Mouse (Mus musculus): ENCODE data around the gene 1500011B03Rik.

Gene 1500011B03Rik

DNA sequence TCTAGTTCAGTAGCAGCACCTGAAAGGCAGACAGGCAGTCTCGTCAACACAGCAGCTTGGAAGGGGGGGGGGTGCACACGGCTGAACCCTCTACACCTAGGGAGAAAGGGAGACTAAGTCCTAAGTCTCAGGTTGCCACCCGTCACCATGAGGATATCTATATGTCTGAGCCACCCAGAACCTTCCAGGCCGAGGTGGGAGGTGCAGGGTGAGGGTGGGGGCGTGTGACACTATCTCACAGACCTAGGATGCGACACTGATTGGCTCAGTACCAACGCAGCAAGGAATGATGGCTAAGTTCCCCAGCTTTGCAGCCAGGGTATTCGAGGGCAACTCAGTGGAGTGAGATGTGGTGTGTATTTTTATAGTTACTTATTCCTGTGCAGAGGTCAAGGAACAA, 14.9 kb downstream of the 1500011B03Rik start:
- DNase-seq = no peak

DNA sequence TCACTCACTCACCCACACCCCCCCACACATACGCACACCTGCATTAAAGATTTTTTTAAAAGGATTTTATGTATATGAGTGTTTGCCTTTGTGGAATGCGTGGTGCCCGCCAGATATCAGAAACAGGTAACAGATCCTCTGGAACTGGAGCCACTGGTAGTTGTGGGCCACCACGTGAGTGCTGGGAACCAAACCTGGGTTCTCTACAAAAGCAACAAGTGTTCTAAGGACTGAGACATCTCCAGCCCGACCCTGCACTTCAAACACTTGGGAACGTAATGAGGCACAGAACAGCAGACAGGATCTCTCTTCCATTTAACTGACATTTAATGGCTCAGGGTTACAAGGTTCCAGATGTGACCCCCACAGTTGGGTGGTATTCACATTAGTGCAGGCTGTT, 15.4 kb downstream of the 1500011B03Rik start:
- DNase-seq = no peak

DNA sequence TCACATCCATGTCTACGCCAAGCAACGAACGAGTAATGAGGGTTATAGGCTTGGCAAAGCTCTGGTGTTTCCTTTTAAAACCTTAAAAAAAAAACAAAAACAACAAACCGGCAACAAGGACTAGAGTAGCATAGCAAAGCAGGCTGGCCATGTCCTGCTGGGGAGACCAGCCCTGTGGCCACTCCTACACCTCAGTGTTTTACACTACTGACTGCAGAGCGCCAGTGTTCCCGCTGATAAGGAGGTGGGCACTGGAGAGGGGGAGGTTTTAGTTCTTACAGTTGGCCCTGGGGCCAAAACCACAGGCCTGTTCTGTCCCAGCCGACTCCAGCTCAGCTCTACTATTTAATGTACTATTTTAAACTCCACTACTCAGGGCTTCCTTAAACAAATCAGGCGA, 15.8 kb downstream of the 1500011B03Rik start:
- no peak for DNase-seq

DNA sequence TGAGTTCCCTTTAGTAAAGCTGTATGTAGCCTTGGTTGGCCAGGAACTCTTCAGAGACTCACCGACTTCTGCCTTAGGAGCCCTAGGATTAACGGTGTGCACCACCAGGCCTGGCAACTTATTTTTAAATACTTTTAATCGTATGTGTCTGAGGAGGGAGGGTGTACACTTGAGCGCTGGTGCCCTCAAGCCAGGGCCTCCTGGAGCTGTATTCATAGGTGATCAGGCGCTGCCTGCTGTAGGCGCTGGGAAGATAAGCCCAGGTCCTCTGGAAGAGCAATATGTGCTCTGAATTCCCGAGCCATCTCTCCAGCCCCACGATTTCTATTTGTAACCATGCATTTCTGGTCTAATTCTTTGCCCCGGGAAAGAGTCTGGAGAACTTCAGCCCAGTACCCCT, 16.2 kb downstream of the 1500011B03Rik start:
- no peak for DNase-seq

DNA sequence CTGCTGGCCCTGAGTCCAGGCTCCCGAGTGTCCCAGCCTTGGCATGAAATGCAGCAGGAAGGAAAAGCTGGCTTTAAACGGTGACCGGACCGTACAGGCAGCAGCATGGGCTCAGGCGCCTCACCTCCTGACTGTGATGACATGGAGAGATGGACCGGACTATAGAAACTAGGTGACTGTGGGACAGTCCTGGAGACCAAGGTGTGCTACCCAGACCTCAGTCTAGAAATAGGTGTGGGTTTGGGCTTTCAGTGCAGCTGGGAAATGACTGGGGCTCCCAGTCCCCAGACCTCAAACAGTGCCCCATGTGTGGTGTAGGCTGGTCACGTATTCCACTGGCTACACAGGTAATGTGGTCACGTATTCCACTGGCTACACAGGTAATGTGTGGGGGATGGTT, 16.6 kb downstream of the 1500011B03Rik start:
- no peak for DNase-seq

DNA sequence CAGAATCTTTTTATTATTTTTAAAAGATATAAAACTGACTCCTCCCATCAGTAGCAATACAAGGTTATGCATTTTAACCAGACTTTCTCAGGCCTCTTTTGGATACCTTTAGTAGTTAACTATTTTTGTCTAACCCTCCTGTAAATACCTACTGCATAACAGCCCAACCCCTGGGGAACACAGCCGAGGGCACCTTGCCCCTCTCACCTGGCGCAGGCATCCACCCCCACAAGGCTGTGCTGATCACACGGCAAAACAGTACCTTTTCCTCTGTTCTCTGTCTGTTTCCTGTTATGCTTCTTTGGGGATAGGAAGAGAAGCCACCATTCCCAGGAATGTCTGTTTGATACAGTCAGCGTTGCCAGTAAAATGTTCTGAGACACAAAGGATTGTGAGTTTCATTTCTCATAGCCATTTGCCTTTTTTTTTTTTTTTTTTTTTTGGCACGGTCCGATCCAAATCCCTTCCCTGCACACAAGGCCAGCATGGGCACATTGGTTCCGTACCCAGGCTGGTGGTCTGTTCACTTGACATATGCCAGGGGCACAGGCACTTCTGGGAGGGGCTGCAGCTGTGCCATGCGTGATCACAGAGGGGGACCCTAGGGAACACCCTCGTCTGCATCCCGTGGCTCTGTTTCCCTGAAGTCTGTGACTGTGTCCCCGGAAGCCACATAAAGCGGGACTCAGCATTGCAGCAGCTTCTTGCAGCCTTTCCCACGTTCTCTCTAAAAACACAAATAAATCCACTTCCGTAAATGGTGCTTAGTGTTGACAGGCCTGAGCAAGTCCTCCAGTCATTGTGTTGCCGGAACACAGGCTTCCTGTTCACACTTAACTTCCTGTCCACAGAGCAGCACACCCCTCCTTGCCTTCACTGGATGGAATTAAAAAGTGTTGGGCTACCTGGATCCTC, 17.6 kb downstream of the 1500011B03Rik start:
- DNase-seq = peak; percentile 58 to 61

DNA sequence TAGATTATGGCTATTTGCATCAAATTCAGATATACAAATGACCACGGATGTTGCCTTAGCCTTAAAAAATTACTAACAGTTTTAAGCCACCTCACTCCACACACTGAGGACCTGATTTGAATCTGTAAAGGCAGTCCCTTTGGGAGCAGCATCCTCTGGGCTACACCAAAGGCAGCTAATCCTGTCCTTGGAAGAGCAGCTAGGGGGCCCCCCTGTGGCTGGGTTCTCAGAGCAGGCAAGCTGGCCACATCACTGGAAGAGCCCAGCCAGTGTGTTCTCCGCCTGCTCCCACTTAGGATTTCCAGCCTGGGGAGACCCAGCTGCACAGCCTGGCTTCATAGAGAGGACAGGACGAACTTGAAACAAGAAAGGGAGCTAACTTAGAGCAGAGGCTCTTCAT, 18.3 kb downstream of the 1500011B03Rik start:
- DNase-seq = peak in 1 of 2 experiments; percentile 13

DNA sequence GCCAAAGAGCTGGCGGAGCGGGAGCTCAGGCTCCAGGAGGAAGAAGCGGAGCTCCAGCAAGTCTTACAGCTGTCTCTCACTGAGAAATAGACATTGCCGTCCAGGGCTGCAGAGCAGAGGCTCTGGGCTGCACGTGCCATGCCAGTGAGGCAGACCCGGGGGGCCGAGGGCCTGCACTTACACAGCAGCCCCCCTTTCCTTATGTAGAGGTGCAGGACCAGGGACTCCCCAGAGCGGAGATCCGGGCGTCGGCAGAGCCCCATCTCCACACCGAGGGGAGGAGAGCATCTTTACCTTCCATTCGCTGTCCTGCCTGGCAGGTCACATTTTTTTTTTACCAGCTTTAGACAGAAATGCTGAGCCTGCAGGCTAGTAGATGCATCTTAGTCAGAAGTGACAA, 18.9 kb downstream of the 1500011B03Rik start:
- DNase-seq = no peak

DNA sequence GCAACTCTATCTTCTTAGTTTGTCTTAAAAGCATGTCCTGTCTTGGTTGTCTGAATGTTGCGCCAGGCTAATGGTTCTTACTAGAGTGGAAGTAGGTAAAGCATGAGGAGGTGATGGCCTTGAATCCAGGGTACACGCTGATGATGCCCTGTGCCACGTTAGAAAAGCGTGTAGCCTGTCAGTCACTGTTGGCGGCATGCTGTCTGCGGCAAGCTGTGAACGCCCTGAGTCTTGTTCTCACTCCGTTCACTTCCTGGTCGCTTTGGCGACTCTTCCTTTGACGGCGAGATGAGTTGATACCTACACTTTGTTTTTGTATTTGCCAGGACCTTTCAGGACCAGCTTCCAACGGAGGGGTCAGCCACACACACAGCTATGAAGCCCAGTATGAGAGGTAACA, 20.0 kb downstream of the 1500011B03Rik start:
- no peak for DNase-seq

DNA sequence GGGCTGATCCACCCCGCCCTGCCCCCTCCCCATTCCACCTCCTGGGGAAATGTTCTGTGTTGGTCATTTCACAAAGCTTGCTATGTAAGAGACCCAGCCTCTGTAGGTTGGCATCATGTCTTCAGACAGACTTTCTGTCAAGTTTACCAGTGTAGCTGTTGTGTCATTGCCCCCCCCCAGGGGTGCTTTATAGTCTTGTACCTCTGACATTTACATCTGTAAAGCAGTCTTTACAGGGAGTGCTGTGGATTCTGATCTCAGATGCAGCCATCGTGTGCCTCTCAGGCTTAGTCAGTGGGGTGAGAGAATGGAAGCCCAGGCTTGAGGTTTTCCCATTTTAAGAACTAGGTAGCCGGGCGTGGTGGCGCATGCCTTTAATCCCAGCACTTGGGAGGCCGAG, 21.4 kb downstream of the 1500011B03Rik start:
- no peak for DNase-seq

DNA sequence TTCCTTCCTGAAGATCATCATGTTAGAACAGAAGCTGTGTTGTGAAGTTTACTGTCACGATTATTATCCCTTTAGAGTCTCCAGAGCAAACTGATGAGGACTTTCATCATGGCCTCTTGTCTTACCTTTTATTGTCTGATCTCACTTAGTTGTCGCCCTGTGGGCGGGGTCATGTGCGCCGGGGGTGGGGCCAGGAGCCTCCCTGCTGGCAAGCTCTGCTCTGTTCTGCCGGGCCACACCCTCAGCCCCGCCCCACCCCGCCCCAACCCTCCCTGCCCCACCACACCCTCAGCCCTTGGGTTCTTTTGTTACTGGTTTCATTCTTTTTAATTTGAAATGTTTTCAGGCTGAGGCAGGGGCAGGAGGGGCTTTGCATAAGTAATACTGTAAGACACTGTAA, 22.2 kb downstream of the 1500011B03Rik start:
- DNase-seq = peak; percentile 40 to 45

DNA sequence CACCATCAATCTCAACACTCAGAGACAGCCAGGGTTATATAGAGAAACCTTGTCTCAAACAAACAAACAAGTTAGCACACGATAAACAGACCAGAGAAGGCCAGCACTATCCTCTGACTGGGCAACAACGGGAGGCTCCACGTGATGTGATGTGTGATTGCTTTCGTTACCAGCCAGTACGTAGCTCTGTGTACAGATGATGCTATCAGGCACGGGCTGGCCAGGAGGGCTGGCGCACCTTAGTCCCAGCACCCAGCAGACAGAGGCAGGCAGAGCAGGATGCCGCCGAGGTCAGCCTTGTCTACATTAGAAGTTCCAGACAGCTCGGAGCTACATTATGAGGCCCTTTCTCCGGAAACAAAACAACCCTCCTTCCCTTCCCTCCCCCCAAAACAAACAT, 23.4 kb downstream of the 1500011B03Rik start:
- no peak for DNase-seq

DNA sequence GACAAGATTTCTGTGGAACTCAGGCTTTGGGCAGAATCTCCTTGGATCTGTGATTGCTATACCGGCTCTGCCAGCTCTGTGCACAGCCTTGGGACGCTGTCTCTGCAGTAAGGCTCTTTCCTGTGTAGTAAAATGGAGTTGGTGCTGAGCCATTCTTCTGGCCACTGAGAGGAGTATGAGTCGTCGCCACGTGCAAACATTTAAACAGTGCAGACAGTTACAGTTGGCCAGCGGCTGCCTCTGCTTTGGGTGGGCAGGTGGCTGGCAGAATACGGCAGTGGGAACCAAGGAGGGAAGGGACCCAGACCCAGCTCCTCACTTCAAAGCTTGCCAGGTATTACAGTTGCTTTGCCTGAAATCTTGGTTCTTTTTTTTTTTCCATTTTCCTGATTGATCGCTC, 26.0 kb downstream of the 1500011B03Rik start:
- no peak for DNase-seq

DNA sequence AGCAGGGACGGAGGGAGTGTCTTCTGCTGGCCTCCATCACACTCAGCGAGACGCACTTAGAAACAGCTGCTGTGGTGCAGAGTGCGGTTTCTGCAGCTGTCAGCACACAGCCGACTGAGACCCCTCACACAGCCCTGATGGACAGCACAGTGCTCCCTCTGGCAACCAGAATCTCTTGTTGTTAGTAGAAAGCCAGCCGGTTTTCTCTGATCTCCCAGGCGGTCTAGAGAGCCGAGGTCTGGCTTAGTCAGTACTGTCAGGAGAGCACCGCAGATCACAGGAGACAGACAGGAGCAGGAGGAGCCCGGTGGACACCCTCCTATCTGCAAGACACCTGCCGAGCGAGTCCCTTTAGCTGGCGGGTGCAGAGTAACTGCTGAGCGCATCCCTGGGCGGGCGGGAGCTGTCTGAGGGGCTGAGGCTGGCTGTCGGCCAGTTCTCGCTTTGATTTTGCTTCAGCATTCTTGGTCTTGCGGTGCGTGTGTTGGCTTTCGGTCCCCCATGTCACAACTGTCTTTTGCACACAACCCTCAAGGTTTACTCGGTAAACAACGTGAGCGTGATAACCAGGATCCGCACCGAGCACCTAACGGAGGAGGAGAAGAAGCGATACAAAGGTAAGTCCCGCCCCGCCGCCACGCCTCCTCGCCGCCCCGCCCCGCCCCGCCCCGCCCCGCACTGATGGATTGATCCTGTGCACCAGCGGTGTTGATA, 26.8 kb downstream of the 1500011B03Rik start:
- DNase-seq = no peak

DNA sequence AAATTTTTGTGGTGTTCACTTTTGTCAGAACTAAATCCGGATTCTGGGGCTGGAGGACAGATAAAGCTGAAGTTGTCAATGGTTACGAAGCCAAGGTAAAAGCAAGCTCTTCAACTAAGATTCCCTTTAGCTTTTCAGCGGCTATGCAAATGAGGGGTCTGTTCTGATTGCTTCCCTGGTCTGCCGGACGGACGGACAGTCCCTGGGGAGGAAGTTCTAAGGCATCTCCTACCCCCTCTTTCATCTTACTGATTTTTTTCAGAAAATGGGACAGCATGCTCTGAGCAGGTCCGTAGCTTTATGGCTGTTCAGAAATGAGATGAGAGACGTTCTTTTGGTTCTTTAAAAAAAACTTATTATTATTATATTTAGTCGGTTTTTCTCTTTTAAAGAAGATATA, 27.6 kb downstream of the 1500011B03Rik start:
- no peak for DNase-seq

DNA sequence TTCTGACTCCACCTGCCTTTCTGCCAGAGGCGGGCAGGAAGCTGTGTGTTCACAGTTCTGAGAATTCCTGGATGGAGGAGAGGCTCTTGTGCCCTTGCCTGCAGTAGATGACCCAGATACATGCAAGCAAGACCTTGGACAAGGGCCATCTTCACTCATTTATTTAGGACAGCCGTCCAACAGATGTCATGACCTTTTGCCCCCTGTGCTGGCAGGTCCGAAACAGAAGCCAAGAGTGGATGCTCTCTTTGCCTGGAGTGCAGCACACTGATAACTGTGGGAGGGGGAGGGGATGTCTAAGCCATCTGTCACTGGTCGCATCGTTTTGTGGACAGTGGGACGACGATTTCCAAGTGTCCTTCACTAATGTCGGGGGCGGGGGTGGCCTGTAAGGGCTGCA, 28.0 kb downstream of the 1500011B03Rik start:
- no peak for DNase-seq

DNA sequence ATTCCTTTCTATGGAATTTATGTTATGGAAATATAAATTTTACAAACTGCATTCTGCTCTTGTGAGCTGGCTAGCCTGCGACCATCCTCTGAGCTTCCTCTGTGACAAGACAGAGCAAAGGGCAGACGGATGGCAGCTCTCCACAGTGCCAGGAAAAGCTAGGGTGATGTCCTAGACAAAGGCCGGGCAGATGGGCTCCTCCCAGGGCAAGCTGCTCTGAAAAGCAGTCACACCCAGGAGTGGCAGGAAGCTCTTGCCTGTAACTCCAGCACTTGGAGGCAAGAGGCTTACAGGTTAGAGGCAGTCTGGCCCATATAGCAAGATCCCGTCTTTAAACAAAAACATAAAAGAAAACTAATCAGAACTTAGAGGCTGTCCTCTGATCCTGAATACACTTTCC, 28.7 kb downstream of the 1500011B03Rik start:
- DNase-seq = no peak

DNA sequence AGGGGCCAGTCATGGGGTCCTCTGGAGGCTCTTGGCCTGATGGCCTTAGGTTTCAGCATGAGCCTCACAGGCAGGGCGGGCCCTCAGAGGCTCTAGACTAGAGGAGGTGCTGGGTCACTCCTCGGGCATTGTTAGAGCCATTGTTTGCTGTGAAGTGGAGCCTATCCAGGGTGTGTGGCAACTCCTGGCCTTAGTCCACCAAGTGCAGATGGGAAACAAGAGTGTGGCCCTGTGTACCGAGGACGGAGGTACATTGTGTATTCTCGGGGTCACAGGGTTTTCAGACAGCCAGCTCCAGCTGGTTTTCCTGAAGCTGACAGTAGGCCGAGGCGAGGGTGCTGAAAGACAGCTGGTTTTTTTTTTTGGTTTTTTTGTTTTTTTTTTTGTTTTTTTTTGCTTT, 30.0 kb downstream of the 1500011B03Rik start:
- DNase-seq = no peak

DNA sequence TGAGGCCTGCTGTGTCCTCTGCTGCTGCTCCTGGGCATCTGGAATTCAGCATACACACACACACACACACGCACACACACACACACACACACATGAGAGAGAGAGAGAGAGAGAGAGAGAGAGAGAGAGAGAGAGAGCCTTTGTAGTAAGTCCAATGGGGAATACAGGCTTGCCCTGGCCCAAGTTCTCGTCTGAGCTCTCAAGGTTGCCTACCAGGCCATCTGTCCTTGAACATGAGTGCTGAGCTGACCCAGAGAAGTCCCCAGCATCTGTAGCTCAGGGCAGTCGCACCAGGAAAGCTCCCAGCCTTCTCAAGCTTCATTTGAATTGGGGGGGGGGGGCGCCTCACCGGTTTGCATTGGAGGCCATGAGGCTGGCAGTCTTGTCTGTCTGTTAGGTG, 38.1 kb downstream of the 1500011B03Rik start:
- no peak for DNase-seq

DNA sequence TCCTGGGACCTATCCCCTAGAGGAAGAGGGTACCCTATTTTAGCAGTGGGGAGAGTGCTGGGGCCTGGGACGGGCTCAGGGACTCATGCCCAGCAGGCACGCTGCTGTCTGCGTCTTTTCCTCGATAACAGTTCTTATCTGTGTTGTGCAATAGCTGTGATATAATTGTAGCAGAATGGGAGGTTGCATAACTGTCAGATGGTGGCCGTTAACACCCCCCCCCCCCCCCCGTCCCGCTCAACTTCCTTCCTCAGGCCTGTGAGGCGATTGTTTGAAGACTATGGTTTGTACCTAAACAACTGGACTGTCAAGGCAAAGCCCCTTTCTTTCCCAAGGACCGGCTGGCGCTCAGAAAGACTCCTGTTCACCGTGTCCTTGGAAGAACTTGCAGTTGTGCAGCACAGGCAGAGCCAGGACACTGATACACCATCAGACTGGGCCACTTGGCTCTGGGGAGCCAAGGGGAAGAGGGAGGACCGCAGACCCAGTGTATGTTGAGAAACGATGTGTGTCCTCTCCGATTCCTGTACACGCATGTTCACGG, 38.6 kb downstream of the 1500011B03Rik start:
- peak; percentile 27 to 31 for DNase-seq

DNA sequence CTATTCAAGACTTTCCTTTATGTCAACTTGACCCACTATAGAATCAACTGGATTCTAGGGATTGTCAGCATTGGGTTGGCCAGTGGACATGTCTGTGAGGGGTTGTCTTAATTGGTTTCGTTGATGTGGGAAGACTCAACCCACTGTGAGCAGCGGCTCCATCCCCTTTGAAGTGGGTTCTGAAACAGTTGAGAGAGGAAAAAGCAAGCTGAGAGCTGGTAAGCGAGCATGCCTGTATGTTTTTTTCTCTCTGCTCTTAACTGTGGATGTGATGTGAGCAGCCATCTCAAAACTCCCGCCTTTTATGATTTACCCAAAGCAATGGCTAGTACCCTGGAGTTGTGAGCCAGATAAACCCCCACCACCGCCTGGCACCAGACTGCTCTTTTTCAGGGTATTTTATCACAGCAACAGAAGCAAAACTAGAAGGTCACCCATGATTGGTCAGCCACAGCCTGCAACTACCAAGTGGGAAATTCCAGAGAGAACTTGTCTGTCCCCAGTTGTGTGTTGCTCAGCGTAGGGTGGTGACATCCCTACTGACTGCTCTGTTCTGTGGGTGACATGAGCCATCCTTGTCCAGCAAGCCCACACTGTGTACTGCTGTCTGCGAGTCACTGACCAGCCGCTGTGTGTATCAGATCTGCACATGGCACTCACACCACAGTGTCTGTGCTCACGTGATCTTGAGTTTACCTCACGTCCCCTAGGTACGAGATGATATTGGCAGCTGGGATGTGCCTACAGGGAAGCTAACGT, 39.7 kb downstream of the 1500011B03Rik start:
- peak; percentile 49 to 54 for DNase-seq

DNA sequence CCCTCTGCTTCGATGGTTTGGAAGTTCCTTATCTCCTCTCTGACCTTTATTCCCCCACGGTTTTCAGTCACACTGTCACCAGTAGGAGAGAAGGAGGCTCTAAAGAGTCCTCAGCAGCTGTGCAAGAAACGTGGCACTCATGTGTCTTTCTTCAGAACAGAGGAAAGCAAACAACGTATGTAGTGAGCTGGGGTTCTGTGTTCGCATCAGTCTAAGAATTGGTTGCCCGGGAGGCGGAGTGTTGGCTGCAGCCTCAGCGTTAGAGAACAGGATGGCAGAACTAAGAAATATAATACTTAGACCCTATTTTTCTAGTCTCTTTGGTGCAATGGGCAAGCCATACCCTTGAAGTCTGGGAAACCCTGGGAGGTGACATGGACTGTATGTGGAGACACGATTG, 40.3 kb downstream of the 1500011B03Rik start:
- DNase-seq = no peak

DNA sequence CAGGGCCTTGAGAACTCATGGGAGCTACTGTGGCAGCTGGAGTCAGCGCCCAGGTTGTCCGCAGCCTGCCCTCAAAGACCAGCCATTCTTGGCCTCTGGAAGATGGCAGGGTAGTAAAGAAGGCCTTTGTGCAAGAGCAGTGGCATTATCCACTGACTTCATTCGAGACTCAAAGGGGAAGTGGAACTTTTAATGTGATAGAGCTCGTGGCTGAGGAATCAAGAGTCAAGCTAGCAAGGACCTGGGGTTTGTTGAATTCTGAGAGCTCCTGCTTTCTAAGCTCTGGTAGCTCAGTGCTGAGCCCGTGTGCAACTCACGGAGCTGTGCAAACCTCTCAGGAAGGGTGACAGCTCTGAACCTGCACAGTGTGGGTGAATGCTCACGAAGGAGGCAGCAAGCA, 42.4 kb downstream of the 1500011B03Rik start:
- peak; percentile 28 to 32 for DNase-seq

Measured in B cell, adult 2 months (primary cell).